Mouse (Mus musculus) heart, adult 2 months (tissue): ENCODE measurements at regions not wholly inside any gene's neighbourhood (a gene's known extent, or its start where the extent isn't known, plus 50 kb on each side); places are given as distances from the start of the nearest gene placed in this dataset.

Experiments used
- CTCF ChIP-seq: fragments of 200-600 bp; IDR thresholded peaks from 2 replicates; pipeline ENCODE4 v1.8.1; 2022; ENCODE audit warnings: antibody characterized with exemption, mild to moderate bottlenecking, moderate library complexity
- POLR2A ChIP-seq: fragments of 200-500 bp; IDR thresholded peaks from 2 replicates; pipeline ENCODE4 v1.6.1; 2011; ENCODE audit warnings: mild to moderate bottlenecking, low read depth, low read length, control low read depth; ENCODE audit not compliant: insufficient read depth

GRCm38 (mm10) chr10:111741301-111741945 is 231.0 kb upstream of the Krr1 start:
- TF ChIP-seq POLR2A (no peak), CTCF (no peak)
